Mouse (Mus musculus) olfactory bulb, adult 2 months (tissue): ENCODE data around the gene Nfat5.

Source experiments
- CTCF ChIP-seq: fragments of 200-500 bp; IDR thresholded peaks from 2 replicates; pipeline ENCODE4 v1.5.1; 2012; ENCODE audit warnings: low read depth, mild to moderate bottlenecking, low read length, moderate library complexity; ENCODE audit not compliant: insufficient read depth
- POLR2A ChIP-seq: fragments of 200-500 bp; IDR thresholded peaks from 2 replicates; pipeline ENCODE4 v1.6.1; 2012; ENCODE audit warnings: mild to moderate bottlenecking, low read depth, low read length, moderate library complexity; ENCODE audit not compliant: insufficient read depth

- TF ChIP-seq CTCF (no peak), POLR2A (no peak)
Measured at GRCm38 (mm10) chr8:107395397-107395796, 102.1 kb downstream of the Nfat5 start.
